In genomic region chr3:89246261-89247100, GRCm38 (mm10) we compare ENCODE assay signal across 8 mouse cellular contexts. TPM values are rescaled to one million over a fixed set of nuclear protein-coding genes. Genes with fewer than 3 reads are reported as not detected.
DNase-seq lines count a peak whose midpoint lies in the region; ATAC-seq lines count a peak whose summit lies in the region.

Trim46 (minus strand) TSS chr3:89246309.

- under 1% methylated on average over 42 of the region's 42 CpGs for WGBS in hindbrain, embryonic 13.5 days

- H3K9ac ChIP-seq in hindbrain, embryonic 13.5 days, result peak within 1 kb of the TSS; percentile 88

- H3K4me3 ChIP-seq in hindbrain, embryonic 13.5 days, result peak within 1 kb of the TSS; percentile 72

- peak within 1 kb of the TSS; percentile 93 for H3K4me2 ChIP-seq in hindbrain, embryonic 13.5 days

- peaks cover 62% of the 10 kb centered on the region for H3K4me1 ChIP-seq in hindbrain, embryonic 13.5 days (replicated peaks)

- DNase-seq in T-cell, adult 2 months (ENCODE audit: low spot score), result peak; percentile 86
- DNase-seq in cerebellum, postnatal 14 days, result peak; percentile 95 to 96
- DNase-seq in frontal cortex, postnatal 14 days (ENCODE audit: low spot score in 2 of 2), result peak; percentile 86 to 87
- DNase-seq in left cerebral cortex, adult 18-20 months (ENCODE audit: low spot score in 2 of 2), result peak; percentile 89 to 92
- DNase-seq in lung, postnatal 4 days, result peak; percentile 92
- DNase-seq in retina, postnatal 1 day, result peak; percentile 96
- DNase-seq in thymus, postnatal 4 days, result peak; percentile 91

- no peaks in the 10 kb centered on the region for H3K27me3 ChIP-seq in hindbrain, embryonic 13.5 days

- peak within 1 kb of the TSS; percentile 98 for H3K27ac ChIP-seq in hindbrain, embryonic 13.5 days

- H3K36me3 ChIP-seq in hindbrain, embryonic 13.5 days, result peaks cover 26% of the 10 kb centered on the region

- ATAC-seq in hindbrain, embryonic 13.5 days (ENCODE audit: low FRiP score), result peak; percentile 49

- no peaks in the 10 kb centered on the region for H3K9me3 ChIP-seq in hindbrain, embryonic 13.5 days

RNA-seq across cellular contexts. Expression of gene Trim46, which starts in this region (rescaled TPM):
- 64.3 and 68.1 TPM in 2 replicates for polyA plus RNA-seq in hindbrain, embryonic 13.5 days (2015; fragmentation: Nextera tagmentation; extraction: Ambion mirVana)
- 10 to 100 TPM; 76.1 to 77.1 TPM for total RNA-seq in left cerebral cortex, adult 18-20 months (2021)

Comparison
In these comparisons a context has a peak if more than half of its experiments do, and no peak if none do; other contexts are left out.
1. Peak in every context shown above with its lines: DNase-seq, ATAC-seq, H3K4me3 ChIP-seq and H3K27ac ChIP-seq.